Mouse (Mus musculus) olfactory bulb, adult 2 months (tissue): ENCODE measurements at regions not wholly inside any gene's neighbourhood (a gene's known extent, or its start where the extent isn't known, plus 50 kb on each side); places are given as distances from the start of the nearest gene placed in this dataset.

Experiments
- H3K27ac ChIP-seq: fragments of 200-500 bp; 2 replicates; pipeline ENCODE4 v1.5.1; 2012; ENCODE audit warnings: low read depth, low read length; ENCODE audit not compliant: insufficient read depth
- H3K4me1 ChIP-seq: fragments of 200-500 bp; 2 replicates; pipeline ENCODE4 v1.6.1; 2012; ENCODE audit warnings: low read length; ENCODE audit not compliant: control insufficient read depth, insufficient read depth
- H3K4me3 ChIP-seq: fragments of 200-500 bp; 2 replicates; pipeline ENCODE4 v1.5.1; 2012; ENCODE audit warnings: mild to moderate bottlenecking, low read depth, low read length, moderate library complexity; ENCODE audit not compliant: insufficient read depth
- CTCF ChIP-seq: fragments of 200-500 bp; IDR thresholded peaks from 2 replicates; pipeline ENCODE4 v1.5.1; 2012; ENCODE audit warnings: low read depth, mild to moderate bottlenecking, low read length, moderate library complexity; ENCODE audit not compliant: insufficient read depth
- POLR2A ChIP-seq: fragments of 200-500 bp; IDR thresholded peaks from 2 replicates; pipeline ENCODE4 v1.6.1; 2012; ENCODE audit warnings: mild to moderate bottlenecking, low read depth, low read length, moderate library complexity; ENCODE audit not compliant: insufficient read depth
- whole genome bisulfite sequencing: fragments of 180-500 bp; shearing (Covaris S2); methylation state at CpG from one replicate; pipeline ENCODE4 v1.1.7; 2018; 5-methylcytosine and 5-hydroxymethylcytosine counted together

DNA sequence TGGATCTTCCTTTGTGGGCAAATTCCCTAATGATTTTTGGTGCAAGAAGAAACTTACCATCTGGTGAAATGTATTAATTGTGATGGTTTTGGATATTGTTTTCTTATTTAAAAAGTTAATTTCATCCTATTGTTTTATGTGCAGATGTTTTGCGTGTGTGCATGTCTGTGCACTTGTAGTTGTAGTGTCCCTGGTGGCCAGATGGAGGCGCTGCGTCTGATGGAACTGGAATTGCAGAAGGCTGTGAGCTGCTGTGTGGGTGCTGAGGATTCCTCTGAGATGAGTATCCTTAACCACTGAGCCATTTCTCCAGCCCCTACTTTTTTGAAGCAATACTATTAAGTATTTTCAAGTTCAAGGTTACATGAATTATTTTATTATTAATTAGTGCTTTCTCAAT, 181.5 kb upstream of the Tmpo start:
- Histone ChIP-seq H3K4me1 (no peaks in the 10 kb centered on the region), H3K27ac (no peak overlapping the region), H3K4me3 (no peak overlapping the region)
- 82% methylated on average over 3 of the region's 3 CpGs for WGBS
- no peak for TF ChIP-seq POLR2A

GRCm38 (mm10) chr10:91361621-91362020, 180.5 kb upstream of the Tmpo start:
- no peak for TF ChIP-seq POLR2A
- H3K4me1 ChIP-seq, result no peaks in the 10 kb centered on the region
- no peak overlapping the region for H3K27ac ChIP-seq
- 88% methylated on average over 2 of the region's 2 CpGs for WGBS
- H3K4me3 ChIP-seq, result no peak overlapping the region

GRCm38 (mm10) chr10:91345465-91345864, 164.3 kb upstream of the Tmpo start:
- no peak overlapping the region for H3K4me3 ChIP-seq
- no peak for TF ChIP-seq CTCF
- TF ChIP-seq POLR2A, result no peak
- 68% methylated on average over 5 of the region's 5 CpGs for WGBS
- H3K27ac ChIP-seq, result no peak overlapping the region
- no peaks in the 10 kb centered on the region for H3K4me1 ChIP-seq

DNA sequence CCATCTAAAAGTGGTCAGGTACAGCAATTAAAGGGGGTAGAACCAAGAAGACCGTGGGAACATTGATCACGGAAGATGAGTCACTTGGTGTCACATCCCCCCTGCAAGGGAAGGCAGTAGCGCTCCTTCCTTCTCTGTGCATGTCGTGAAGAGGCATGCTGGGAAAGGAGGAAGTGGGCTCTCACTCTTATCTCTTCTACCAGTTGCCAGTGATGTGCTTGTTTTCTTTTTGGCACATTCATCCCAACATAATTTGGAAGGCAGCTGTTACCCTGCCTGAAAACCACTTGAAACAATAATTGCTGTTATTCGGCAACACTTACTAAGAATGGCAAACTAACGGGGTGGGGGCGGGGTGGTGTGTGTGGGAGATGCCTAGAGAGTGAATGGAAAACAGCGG, 161.0 kb upstream of the Tmpo start:
- TF ChIP-seq CTCF, result no peak
- no peak for TF ChIP-seq POLR2A
- no peaks in the 10 kb centered on the region for H3K4me1 ChIP-seq
- H3K4me3 ChIP-seq, result 0 out of 2 replicates have a peak overlapping the region, but pooled peaks have one; percentile 2
- no peak overlapping the region for H3K27ac ChIP-seq
- WGBS, result 32% methylated on average over 8 of the region's 8 CpGs

DNA sequence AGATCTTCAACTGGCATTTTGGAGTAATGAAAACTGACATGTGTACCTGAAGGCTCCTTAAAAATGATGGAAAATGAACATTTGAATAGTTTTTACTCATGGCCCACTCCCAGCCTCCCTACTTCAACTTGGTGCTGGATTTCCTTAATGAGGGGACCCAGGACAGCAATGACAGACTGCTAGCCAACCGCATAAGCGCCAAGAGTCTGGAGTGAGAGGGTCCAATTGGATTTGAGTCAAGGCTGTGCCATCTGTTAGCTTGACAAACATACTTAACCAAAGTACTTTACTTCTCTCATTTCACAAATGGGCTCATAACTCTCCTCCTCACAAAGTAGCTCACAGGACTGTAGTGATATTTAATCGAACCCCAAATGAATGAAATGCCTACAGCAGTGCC, 158.2 kb upstream of the Tmpo start:
- no peak overlapping the region for H3K27ac ChIP-seq
- no peak overlapping the region for H3K4me3 ChIP-seq
- TF ChIP-seq CTCF, result no peak
- TF ChIP-seq POLR2A, result no peak
- no peaks in the 10 kb centered on the region for H3K4me1 ChIP-seq
- WGBS, result 95% methylated on average over 3 of the region's 3 CpGs

- Histone ChIP-seq H3K27ac (no peak overlapping the region), H3K4me3 (no peak overlapping the region), H3K4me1 (no peaks in the 10 kb centered on the region)
- 28% methylated on average over 12 of the region's 12 CpGs for WGBS
- TF ChIP-seq CTCF (no peak), POLR2A (no peak)
These were observed 145.7 kb upstream of the Tmpo start for GRCm38 (mm10) chr10:91326661-91327312.

DNA sequence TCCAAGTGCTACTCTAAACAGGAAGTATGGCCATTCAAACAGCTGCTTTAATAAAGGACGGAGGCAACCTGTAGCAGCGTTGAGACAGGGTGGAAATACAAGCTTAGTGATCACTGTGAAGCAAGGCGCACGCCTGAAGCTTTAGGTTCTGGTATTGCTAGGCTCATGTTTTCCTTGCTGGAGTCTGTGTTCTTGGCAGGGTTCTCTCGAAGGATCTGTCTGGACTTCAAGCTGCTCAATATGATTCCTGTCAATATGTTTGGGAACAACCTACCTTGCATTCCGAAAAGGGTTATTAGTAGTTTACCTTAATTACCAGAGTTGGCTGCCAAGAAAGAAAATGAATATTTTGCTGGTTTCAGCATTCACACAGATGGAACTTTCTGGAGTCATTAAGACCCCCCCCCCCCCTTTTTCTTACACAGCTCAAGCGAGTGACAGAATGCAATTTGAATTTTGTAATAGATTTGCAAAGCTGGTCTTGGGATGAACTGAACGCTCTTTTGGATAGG, 145.1 kb upstream of the Tmpo start:
- Histone ChIP-seq H3K4me3 (no peak overlapping the region), H3K27ac (no peak overlapping the region), H3K4me1 (no peaks in the 10 kb centered on the region)
- 70% methylated on average over 8 of the region's 8 CpGs for WGBS
- TF ChIP-seq POLR2A (no peak), CTCF (no peak)

DNA sequence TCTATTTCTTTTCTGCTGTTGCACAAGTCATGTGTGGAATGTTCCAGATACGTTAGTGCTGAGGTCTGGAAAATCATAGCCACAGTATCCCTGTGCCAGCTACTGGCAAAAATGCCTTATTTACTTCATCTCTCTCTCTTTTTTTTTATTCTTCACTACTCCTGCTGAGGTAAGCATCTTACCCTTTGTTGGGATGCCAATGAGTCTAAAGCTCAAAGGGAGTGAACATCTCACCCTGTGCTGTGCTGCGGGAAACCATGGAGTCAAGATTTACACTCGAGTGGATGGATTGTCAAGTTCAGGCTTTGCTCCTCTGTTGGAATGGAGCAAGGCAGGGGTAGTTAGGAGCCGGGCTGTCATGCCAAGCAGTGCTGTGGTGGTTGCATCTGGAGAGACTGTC, 140.1 kb upstream of the Tmpo start:
- TF ChIP-seq POLR2A, result no peak
- TF ChIP-seq CTCF, result no peak
- no peak overlapping the region for H3K27ac ChIP-seq
- no peak overlapping the region for H3K4me3 ChIP-seq
- WGBS, result 79% methylated on average over 4 of the region's 4 CpGs
- no peaks in the 10 kb centered on the region for H3K4me1 ChIP-seq

DNA sequence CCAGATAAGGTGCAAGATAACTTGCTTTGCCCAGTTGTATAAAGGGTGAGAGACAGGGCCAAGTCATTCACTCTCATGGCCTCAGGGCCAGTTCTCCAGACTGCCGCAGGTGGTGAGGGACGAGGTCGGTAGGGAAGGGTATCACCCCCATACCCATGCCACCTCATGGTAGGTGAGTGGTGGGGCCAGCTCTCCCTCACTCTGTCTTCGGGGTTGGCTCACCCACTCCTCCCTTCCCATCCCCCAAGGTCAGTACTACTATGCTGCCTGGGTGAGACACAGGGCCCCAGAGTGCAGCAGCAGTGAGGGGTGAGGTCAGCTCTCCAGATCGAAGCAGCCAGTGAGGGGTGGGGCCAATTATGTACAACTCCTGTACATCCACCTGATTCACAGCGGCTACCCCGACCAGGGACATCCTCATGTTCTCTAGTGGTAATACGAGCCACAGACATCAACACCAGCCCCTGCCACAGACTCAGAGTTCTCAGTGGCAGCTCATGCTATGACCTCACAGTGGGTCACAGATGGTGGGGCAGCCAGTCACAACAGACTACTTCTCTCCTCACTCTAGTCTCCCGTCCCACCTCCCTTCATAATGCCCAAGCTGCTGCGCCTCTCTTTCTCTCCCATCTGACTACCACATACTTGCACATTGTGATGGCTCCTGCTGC, 138.5 kb upstream of the Tmpo start:
- Histone ChIP-seq H3K27ac (no peak overlapping the region), H3K4me3 (no peak overlapping the region), H3K4me1 (no peaks in the 10 kb centered on the region)
- 94% methylated on average over 10 of the region's 10 CpGs for WGBS
- TF ChIP-seq POLR2A (no peak), CTCF (no peak)
